Mouse (Mus musculus) regulatory T cell (primary cell): ENCODE data around the gene Gp1bb.

ENCODE experiments used
- in situ Hi-C: fragments of 300-600 bp; cut with MboI, MseI; formaldehyde crosslinking; loops from one replicate; pipeline ENCODE4 v1.15.1; 2025; ENCODE audit warnings: high pct_unique_total_duplicates

The Gp1bb gene

DNA sequence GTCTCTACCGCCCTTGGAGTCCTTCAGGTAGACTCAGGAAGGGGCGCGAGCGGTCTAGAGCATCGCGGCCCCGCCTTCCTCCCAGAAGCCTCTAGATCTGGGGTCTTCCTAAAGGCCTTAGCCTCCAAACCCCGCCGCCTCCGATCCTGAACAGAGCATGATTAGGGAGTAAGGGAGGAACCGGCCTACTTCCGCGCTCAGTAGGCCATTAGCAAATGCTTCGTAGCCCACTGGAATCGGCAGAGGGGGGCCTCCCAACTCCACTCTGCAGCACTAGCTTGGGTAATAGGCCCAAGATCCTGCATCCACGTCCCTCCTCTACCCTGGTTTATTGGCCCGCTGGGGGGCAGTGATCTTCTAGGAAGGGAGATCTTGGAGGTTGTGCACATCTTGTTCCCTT lies at the start of gene Gp1bb:
Gene Gp1bb, minus strand, starts transcription at position 385 of the 400 bp plus-strand sequence.
- in situ Hi-C loops: loop anchor here (5.0 kb wide), 2 partner anchors 55 to 175 kb away; no protein-coding TSS in a partner anchor

DNA sequence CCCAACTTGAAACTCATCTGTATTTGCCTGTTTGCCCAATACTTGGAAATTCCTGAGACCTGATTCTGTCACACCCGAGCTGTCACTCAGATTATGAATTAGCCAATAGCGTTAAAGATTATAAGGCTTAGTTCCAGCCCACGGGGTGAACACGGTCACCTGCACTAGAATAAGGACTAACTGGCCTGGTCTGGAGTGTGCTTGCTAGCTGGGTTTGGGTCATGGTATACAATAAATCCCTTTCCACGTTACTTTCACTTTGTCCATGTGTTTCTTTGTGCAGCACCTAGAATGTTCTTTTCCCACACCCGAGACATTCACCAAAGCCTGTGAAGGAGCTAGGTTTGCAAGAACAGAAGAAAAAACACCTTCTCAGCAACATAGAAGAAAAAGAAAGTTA lies 47.7 kb upstream of the Gp1bb start:
- in situ Hi-C loops: no loop called here

DNA sequence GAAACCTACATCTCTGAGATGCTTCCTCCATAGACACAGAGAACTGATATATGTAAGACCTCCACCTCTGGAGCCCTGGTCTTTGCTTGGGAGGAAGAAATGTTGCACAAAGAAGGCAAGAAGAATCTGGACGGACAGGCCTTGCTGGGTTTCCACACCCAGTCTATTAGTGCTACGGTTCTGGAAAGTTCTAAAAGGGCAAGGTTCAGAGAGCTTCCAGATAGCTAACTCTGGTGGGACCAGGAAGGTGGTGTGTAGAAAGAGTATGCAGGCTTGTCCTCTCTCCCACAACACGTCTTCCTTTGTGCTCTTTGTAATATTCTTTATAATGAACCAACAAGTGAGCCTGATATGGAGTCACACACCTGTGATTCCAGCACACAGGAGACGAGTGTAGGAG lies 36.4 kb upstream of the Gp1bb start:
- in situ Hi-C loops: no loop called here

DNA sequence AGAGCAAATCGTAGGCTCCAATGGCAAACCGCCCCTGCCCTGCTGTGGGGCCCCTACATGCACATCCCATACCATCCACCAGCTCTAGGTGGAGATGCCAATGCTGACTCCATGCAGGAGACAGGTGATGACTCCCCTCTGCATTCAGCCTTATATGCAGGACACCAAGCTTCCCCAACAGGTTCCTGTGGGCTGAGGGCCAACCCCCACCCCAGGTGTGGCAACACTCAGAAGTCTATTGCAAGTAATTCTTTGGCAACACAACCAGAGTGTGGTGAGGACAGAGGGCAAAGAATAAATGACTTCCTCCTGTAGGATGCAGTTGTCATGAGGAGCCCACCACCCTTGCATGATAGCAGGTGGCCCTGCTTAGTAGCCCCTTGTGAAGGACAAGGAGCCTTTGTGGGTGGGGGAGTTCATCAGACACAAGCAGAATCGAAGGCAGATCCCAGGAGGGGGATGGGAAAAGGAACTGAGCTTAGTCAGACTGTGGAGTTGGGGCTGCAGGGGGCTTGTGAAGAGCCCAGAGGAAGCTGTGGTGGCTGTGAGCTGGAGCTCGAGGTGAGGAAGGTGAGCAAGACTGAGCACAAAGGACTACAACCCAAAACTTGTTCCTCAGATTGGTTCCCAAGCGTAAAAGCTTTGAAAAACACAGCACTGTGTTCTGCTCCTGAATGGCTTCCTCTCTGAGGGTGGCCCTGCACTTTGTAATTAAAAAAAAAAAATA lies 33.3 kb upstream of the Gp1bb start:
- in situ Hi-C loops: no loop called here

DNA sequence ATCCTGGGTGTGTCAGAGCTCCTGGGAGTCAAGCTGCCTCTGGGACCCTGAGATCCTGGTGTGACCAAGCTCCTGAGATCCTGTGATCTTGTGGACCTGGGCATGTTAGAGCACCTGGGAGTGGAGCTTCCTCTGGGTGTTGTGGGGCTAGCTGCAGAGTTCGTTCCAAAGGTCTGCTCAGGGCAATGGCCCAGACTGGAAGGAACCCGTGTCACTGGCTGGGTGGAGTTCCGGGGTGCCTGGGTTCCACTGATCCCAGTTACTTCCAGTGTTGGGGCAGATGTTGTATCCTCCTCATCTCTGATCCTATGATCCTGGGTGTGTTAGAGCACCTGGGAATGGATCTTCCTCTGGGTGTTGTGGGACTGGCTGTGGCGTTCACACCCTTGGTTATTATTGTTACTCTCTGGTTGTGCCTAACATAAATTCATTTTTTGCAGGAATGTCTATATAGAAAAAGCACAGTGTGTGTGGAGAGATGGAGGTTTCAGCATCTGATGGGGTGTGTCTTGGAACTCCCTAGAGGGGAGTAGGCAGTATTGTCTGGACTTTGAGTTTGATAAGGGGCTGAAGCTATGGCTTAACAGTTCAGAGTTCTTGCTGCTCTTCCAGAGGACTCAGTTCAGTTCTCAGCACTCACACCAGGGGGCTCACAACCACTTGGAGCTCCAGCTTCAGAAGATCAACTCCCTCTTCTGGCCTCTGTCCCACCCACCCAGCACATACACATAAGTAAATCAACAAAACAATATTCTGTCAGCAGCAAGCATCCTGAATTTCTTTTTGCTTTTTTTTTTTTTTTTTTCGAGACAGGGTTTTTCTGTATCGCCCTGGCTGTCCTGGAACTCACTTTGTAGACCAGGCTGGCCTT lies 31.3 kb upstream of the Gp1bb start:
- in situ Hi-C loops: no loop called here

DNA sequence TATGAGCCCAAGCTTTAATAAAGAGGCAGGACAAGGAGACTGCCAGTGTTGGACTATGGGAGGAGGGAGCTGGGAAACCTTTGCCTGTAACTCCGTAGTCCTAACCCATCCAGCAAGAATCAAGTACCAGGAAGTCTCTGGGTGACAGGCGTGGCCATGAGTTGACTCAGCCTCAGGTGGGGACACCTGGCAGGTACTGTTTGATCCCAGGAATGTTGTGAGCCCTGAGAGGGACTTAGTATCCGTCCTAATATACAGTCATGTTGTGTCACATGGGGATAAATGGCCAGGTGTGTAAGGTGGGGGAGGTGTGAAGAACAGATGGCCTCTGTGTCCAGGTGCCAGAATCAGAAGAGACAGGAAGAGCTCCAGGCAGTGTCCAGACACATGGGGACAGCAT lies 26.9 kb upstream of the Gp1bb start:
- in situ Hi-C loops: no loop called here

DNA sequence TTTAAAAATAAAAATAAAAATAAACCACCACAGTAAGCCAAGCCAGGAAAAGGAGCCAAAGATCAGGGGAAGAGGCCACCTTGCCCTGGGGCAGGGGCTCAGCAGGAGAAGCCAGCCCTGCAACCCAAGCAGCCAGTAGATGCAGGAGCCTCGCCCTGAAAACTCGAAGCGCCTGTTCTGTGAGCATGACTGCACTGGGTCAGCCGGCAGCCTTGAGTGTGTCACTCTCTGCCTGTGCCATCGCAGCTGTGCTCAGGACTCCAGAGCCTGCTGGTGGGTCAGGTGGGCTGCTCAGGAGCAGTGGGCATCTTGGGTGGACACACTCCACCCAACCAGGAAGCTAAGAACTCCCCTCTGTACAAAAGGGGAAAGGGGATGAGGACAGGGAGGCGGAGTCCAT lies 23.1 kb upstream of the Gp1bb start:
- in situ Hi-C loops: no loop called here

DNA sequence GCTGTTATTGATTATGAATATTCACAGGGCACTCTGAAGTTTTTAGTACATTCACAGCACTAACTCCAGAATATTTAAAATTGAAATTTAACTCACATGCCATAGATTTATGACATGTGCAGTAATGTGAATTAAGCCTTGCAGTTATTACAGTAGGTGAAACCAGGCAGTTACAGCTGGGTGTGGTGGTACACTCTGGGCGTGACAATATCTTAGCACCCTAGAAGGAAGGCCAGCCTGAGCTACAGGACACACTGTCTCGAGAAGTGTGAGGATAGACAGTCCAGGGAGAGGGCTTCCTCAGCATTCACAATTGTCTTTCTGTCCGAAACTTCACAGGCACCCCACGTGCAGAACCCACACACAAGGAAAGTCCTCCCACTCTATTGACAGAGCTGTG lies 22.3 kb upstream of the Gp1bb start:
- in situ Hi-C loops: no loop called here

DNA sequence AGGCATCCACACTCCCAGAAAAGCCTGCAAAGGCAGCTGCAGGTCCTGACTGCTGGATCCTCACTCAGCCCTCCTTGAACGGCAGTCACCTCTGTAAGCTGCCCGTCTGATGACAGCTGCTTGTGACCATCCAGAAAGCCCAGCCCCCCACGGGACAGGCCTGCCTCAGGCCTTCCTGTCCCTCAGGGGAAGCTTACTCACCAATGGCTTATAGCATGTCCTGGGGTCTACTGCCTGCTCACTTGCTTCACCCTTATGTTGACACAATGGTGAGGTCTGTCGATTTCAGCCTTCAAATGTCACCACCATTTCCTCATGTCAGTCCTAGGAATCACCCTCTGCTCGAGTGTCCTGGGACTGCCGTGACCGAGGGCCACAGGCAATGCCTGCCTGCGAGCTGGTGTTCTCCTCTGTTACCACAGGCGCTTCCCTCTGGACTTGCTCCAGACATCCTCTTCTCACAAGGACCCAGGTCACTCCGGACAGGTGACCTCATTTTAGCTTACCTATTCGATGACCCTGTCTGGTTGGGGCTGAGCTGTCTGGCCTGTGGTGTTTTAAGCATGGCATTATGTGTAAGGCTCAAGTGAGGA lies 21.3 kb upstream of the Gp1bb start:
- in situ Hi-C loops: no loop called here

DNA sequence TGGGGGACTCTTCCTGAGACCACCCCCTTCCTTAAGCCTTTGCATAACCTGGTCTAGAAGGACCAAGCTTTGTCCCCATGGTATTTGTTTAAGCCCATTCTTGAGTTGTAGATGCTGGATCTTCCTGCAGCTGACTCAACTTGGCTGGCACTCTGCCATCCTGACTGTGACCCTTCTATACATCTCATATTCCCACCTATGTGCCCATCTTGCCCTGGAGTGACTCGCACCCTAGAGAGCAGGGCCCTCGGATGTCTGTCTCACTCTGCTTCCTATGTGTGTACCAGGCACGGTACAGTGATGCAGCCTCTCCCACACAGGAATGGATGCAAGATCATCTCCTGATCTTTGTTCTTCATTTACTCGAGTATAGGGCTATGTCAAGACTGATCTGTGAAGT lies 20.7 kb upstream of the Gp1bb start:
- in situ Hi-C loops: no loop called here

DNA sequence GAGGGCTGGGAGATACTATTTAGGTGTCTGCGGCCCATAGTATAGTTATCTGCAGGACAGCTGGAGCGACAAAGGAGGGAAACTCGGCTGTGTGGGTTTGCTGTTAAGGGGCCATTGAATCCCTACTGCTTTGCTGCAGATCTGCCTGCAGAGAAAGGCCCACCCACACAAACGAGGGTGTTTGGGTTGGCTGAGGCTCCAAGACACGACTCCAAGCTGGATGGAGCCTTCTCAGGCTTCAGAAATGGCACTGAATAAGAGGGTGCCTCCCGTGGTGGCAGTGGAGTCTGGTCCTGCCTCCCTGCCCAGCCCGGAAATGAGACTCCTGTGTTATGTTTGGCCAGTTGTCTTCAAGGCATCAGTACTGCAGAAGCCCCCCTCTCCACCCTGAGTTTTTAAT lies 20.1 kb upstream of the Gp1bb start:
- in situ Hi-C loops: no loop called here

DNA sequence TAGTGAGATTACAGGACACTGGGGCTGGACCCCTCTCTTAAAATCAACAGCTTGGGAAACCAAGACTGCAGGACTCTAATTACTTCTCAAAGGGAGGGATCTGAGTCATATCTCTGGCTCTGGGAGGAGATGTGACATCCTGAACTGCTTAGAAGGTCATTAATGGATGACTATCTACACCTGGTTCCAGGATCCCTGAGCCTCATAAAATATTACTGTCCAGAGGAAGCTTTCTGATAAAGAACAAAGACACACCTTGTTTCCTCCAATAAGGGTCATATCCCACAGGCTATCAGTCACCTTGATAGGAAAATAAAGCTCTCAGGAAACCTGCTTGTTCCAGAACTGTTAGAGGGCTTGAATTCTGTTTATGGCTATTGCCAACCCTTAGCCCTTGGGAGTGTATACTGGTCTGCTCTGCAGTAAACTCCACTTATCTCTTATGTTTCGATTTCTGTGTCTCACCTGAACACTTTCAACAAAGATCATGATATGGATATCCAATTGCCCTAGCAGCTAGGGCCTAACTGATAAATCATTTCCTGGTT lies 17.3 kb upstream of the Gp1bb start:
- in situ Hi-C loops: no loop called here

DNA sequence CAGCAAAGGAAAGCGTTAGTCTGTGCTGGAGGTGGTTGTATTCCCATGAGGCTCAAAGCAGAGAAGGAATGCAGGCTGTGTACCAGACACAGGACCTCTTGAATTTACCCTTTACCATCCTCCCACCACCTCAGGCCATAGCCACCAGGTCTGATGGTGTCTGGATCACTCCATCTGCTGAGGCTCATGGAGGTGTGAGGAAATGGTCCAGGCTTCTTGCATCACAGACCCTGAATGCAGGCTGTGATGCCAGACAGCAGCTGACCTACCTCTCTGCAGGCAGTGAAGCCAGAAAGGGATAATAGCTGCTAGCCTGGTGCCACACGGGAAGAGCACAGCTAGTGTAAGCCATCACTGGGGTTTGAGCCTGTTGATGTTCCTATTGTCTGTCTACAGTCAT lies 16.2 kb upstream of the Gp1bb start:
- in situ Hi-C loops: no loop called here

DNA sequence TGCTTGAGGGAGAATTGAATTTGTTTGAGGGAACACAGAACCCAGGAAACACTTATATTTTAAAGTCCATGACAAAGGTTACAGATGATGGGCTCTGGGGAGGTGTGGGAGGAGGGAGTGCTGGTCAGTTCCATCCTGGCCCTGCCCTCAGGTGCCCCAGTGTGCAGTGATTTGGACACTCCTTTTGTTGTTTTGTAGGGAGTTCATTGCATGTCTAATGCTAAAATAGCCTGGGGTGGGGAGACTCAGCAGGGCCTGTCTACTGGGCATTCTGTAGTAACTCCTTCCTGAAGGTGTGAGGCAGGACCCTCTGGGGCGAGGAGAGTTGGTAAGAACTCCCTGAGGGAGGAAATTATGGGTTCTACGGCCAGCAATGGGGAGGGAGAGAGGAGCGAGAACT lies 14.6 kb upstream of the Gp1bb start:
- in situ Hi-C loops: no loop called here

DNA sequence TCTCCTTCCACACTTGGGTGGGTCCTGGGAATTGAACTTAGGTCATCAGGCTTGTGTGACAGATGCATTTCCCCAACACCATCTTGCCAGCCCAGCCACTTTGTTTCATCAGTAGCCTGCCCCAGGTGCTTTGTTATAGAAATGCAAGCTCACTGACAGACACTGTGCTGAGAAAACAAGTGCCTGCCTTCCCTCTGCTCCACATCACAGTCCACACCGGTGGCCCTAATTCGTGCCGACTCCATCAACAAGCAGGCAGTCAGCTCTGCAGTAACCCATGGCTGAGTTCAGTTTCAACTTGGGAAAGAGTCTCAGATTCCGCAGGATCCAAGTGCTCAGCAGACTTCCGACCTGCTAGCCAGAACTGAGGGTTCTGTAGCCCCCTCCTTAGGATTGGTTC lies 14.2 kb upstream of the Gp1bb start:
- in situ Hi-C loops: no loop called here

DNA sequence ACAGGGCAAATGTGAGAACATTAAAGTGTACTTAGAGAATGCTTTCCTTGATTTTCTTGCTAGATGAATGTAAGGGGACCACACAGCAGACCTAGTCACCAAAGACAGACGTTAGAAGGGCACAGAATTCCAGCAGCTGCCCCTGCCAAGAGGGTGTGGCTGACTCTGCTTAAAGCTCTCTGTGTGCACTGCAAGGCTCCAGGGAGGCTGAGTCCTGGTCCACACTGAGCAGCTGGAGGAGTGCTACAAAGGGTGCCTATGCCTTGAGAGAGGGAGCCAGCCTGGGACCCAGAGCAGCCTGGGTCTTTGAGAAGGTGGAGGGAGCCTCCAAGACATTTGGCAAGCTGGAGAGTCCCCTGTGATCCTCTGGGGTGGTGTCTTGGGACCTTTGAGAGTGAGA lies 11.1 kb upstream of the Gp1bb start:
- in situ Hi-C loops: no loop called here

DNA sequence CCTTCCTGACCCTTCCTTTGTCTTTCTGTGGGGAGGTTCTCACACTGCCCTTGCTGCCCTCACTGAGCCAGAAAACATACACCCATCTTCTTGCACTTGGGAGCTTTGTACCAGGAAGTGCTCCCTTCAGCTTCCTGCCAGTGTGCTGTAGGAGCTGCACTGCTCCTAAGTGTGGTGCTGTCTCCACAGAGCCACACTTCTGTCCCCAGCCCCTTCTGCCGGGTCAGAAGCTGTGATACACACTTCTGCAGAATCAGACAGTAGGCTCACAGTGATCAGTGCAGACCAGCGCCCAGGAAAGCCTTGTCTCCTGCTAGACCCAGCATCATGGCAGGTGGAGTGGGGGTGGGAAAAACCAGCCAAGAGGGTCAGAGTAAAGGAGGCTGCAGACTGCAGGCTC lies 10.6 kb upstream of the Gp1bb start:
- in situ Hi-C loops: no loop called here

DNA sequence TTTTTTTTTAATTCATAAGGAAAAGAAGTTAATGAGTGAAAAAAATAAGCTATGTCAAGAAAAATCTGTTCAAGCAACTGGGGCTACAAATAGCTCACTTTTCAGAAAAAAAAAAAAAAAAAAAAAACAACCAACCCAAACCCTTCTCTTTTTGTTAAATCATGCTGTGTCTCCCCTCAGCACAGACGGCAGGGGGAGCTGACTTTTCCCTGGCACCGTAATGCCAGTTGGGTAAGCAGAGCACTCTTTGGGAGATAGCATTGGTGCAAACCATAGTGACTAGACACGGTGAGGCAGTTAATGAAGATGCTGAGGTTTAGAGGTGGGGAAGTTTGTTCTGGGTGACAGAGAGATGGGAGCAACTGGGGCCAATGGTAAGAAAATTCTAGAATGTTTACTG lies 9.9 kb upstream of the Gp1bb start:
- in situ Hi-C loops: no loop called here

DNA sequence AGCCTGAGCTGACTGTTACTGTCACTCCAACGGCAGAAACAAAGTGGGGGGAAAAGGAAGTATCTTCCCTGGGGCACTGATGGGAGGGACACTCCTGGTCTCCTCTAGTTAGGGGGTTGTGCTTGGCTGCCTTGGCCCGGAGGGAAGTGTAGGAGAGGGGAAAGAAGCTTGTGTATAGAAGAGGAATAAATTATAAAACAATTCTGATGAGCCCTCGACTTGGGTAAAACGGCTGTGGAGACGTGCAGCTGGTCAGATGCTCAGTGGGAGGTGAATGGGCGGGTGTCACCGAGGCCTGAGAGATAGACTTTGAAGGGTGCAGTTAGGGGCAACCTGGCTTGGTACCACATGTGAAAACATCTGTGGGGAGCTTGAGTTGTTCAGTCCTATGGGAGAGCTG lies 8.9 kb upstream of the Gp1bb start:
- in situ Hi-C loops: no loop called here

DNA sequence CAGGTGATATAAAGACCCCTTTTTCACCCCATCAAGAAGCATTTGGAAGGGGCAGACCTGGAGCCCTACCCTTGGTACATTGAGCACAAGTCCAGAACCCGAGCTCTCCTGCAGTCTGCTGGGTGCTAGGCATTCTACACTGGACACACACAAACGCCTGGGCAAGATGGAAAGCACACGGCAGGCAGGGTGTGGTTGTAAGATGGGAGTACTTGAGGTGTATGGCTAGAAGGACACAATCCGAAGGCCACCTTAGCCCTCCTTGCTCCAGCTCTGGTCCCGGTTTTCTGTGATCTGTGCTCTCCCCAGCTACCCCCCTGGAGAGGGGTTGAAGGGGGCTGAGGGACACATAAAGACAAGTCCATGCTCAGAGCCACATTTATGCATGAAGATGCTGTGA lies 8.1 kb upstream of the Gp1bb start:
- in situ Hi-C loops: no loop called here

DNA sequence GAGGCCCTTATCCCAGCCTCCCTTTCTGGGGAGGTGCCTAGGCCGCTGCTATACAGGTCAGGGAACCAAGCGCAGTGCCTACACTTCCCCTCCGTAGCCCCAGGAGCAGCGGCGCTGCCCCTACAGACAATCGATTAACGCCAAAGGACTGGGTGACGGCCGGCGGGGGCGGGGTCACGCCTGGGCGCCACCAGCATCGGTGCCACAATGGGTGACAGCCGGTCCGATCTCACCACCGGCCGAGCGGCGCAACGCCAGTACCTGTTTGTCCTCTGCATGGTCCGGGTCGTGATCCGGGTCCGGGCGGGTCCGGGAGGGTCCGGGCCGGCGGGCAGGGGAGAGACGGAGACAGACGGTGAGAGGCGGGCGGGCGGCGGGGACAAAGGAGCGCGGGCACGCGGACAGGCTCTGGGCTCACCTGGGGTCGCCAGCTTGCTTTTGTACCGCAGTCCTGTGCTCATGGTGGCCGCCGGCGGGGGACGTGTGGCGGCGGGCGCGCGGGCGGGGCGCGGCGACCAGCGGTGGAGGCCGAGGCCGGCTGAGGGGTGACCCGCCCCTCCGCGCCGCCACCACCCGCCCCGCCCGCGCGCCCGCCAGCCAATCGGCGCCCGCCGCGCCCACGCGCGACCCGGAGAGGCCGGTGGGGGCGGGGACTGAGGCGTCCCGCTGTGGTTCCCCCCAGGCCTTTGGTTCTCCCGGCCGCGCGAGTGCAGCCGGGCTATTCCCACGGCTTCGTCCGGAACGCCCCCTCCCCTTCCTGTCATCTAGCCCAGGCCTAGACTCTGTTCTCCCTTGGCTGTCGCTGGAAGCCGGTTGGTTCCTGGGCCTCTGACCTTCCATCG lies 7.4 kb upstream of the Gp1bb start, which contains the start of gene Sept5:
Gene Sept5, minus strand, starts transcription at position 565 of the 842 bp plus-strand sequence.
- in situ Hi-C loops: no loop called here
